Mouse (Mus musculus) hindbrain, embryonic 10.5 days (tissue): Measurements from ENCODE around the gene Srpk2. TPM values are rescaled to one million over a fixed set of nuclear protein-coding genes. Genes with fewer than 3 reads are reported as not detected.

ENCODE experiments used
- DNase-seq: peaks from one replicate; pipeline ENCODE4 v3.0.0-alpha.2; 2017; ENCODE audit warnings: low spot score
- H3K27ac ChIP-seq: fragments of 300-500 bp; sonication (generic); 2 replicates; pipeline ENCODE4 v1.5.1; 2016; ENCODE audit warnings: mild to moderate bottlenecking, moderate library complexity
- H3K27me3 ChIP-seq: fragments of 300-500 bp; sonication (generic); 2 replicates; pipeline ENCODE4 v1.6.1; 2016; ENCODE audit warnings: mild to moderate bottlenecking; ENCODE audit not compliant: poor library complexity, insufficient read depth, severe bottlenecking
- H3K36me3 ChIP-seq: fragments of 300-500 bp; sonication (generic); 2 replicates; pipeline ENCODE4 v1.6.1; 2016; ENCODE audit warnings: mild to moderate bottlenecking, moderate library complexity
- H3K4me1 ChIP-seq: fragments of 300-500 bp; sonication (generic); replicated peaks from 2 replicates; pipeline ENCODE4 v1.6.1; 2016; ENCODE audit warnings: mild to moderate bottlenecking
- H3K4me3 ChIP-seq: fragments of 300-500 bp; sonication (generic); 2 replicates; pipeline ENCODE4 v1.5.1; 2016; ENCODE audit warnings: mild to moderate bottlenecking, moderate library complexity
- H3K9me3 ChIP-seq: fragments of 300-500 bp; sonication (generic); 2 replicates; pipeline ENCODE4 v1.6.1; 2016; ENCODE audit warnings: mild to moderate bottlenecking, moderate library complexity
- WGBS: fragments of 180-500 bp; shearing (Covaris S2); methylation state at CpG from one replicate; pipeline ENCODE4 v1.1.7; 2016; 5-methylcytosine and 5-hydroxymethylcytosine counted together
- polyA plus RNA-seq: library from polyadenylated mRNA; unstranded; fragments of >200 nt; fragmentation: Nextera tagmentation; extraction: Ambion mirVana; gene quantifications from 2 replicates; pipeline ENCODE4 v1.2.1, GENCODE M21; 2016

The Srpk2 gene
- polyA plus RNA-seq, 1 experiment from 2014 or later, result 49.7 TPM

DNA sequence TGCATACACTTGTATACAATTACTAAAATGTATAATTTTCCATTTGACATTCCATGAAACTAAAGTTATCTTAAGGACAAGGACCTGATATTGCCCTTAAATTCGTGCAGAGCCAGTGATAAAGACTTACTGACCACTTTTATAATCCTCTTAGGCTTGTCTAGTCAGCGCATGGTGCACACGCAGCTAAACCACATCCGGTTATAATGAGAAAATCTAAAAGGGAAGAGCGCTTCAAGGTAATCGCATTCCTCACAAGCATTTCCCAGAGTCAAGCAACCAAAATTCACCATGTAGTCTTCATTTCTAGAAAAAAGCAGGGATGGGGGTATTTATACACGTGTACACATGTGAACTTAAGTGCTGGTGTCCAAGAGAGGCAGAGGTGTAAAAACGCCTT lies 63.8 kb downstream of the Srpk2 start:
- Histone ChIP-seq H3K36me3 (no peaks in the 10 kb centered on the region), H3K4me1 (peaks cover 10% of the 10 kb centered on the region; the same call in 1 of the 2 replicates), H3K9me3 (no peaks in the 10 kb centered on the region), H3K4me3 (no peak overlapping the region), H3K27ac (no peak overlapping the region), H3K27me3 (no peaks in the 10 kb centered on the region)
- DNase-seq, result no peak
- 90% methylated on average over 8 of the region's 8 CpGs for WGBS

DNA sequence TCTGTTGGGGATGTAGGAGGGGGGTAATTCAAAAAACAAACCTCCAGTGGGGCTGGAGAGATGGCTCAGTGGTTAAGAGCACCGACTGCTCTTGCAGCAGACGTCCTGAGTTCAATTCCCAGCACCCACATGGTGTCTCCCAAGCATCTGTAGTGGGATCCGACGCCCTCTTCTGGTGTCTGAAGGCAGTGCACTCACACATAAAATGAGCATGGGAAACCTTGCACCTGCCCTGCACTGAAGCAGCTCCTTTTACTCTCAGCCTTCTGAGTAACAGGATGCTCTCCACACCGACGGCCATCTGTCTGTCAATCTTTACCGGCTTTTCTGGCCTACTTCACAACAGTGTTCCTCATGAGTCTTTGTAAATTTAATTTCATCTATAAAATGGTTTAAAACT lies 65.8 kb downstream of the Srpk2 start:
- no peaks in the 10 kb centered on the region for H3K36me3 ChIP-seq
- H3K9me3 ChIP-seq, result no peaks in the 10 kb centered on the region
- DNase-seq, result no peak
- no peak overlapping the region for H3K4me3 ChIP-seq
- H3K4me1 ChIP-seq, result peaks cover 16% of the 10 kb centered on the region; the same call in 1 of the 2 replicates
- H3K27ac ChIP-seq, result no peak overlapping the region
- no peaks in the 10 kb centered on the region for H3K27me3 ChIP-seq
- WGBS, result 93% methylated on average over 7 of the region's 7 CpGs

GRCm38 (mm10) chr5:23617104-23617415 lies 67.4 kb downstream of the Srpk2 start:
- WGBS, result 67% methylated on average over 5 of the region's 5 CpGs
- DNase-seq, result no peak
- H3K27me3 ChIP-seq, result no peaks in the 10 kb centered on the region
- H3K36me3 ChIP-seq, result no peaks in the 10 kb centered on the region
- peak overlapping the region; percentile 53 for H3K4me3 ChIP-seq
- H3K27ac ChIP-seq, result peak overlapping the region; percentile 87
- H3K4me1 ChIP-seq, result peaks cover 16% of the 10 kb centered on the region; the same call in 1 of the 2 replicates
- H3K9me3 ChIP-seq, result no peaks in the 10 kb centered on the region

- no peaks in the 10 kb centered on the region for H3K36me3 ChIP-seq
- H3K27ac ChIP-seq, result peak overlapping the region; percentile 87
- no peaks in the 10 kb centered on the region for H3K9me3 ChIP-seq
- H3K4me1 ChIP-seq, result peaks cover 16% of the 10 kb centered on the region; the same call in 1 of the 2 replicates
- WGBS, result 35% methylated on average over 11 of the region's 11 CpGs
- H3K27me3 ChIP-seq, result no peaks in the 10 kb centered on the region
- peak overlapping the region; percentile 53 for H3K4me3 ChIP-seq
- peak; percentile 25 for DNase-seq
Observed at GRCm38 (mm10) chr5:23616270-23617103, 67.9 kb downstream of the Srpk2 start.

GRCm38 (mm10) chr5:23615586-23616269 lies 68.7 kb downstream of the Srpk2 start:
- no peak for DNase-seq
- Histone ChIP-seq H3K27ac (peak overlapping the region; percentile 87), H3K4me1 (peaks cover 16% of the 10 kb centered on the region; the same call in 1 of the 2 replicates), H3K27me3 (no peaks in the 10 kb centered on the region), H3K4me3 (peak overlapping the region; percentile 53), H3K9me3 (no peaks in the 10 kb centered on the region), H3K36me3 (no peaks in the 10 kb centered on the region)
- 84% methylated on average over 5 of the region's 5 CpGs for WGBS

DNA sequence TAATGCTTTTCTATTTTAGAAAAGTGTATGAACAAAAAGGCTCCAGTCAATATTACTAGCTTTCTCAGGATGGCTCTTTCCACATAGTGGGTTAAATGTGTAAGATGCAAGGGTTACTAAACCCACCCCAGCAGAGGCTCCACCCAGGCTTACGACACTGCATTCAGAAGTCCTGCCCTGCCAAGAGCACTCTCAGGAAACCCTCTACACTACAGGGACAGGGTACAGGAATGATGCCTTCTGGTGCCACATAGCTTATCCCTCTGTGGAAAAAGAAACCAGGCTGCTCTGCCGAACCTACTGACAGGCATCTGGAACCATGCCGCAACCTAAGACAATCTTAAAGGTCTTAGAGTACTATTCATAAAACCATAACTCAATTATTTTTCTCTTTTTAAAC lies 71.6 kb downstream of the Srpk2 start:
- H3K4me1 ChIP-seq, result peaks cover 16% of the 10 kb centered on the region; the same call in 1 of the 2 replicates
- no peak overlapping the region for H3K27ac ChIP-seq
- WGBS, result 94% methylated on average over 3 of the region's 3 CpGs
- H3K27me3 ChIP-seq, result no peaks in the 10 kb centered on the region
- no peak overlapping the region for H3K4me3 ChIP-seq
- H3K36me3 ChIP-seq, result no peaks in the 10 kb centered on the region
- no peaks in the 10 kb centered on the region for H3K9me3 ChIP-seq
- no peak for DNase-seq

- DNase-seq, result no peak
- no peak overlapping the region for H3K27ac ChIP-seq
- H3K27me3 ChIP-seq, result no peaks in the 10 kb centered on the region
- no peaks in the 10 kb centered on the region for H3K36me3 ChIP-seq
- no peak overlapping the region for H3K4me3 ChIP-seq
- 88% methylated on average over 7 of the region's 7 CpGs for WGBS
- H3K9me3 ChIP-seq, result no peaks in the 10 kb centered on the region
- peaks cover 13% of the 10 kb centered on the region for H3K4me1 ChIP-seq
Observed at GRCm38 (mm10) chr5:23604036-23604705, 80.2 kb downstream of the Srpk2 start.

DNA sequence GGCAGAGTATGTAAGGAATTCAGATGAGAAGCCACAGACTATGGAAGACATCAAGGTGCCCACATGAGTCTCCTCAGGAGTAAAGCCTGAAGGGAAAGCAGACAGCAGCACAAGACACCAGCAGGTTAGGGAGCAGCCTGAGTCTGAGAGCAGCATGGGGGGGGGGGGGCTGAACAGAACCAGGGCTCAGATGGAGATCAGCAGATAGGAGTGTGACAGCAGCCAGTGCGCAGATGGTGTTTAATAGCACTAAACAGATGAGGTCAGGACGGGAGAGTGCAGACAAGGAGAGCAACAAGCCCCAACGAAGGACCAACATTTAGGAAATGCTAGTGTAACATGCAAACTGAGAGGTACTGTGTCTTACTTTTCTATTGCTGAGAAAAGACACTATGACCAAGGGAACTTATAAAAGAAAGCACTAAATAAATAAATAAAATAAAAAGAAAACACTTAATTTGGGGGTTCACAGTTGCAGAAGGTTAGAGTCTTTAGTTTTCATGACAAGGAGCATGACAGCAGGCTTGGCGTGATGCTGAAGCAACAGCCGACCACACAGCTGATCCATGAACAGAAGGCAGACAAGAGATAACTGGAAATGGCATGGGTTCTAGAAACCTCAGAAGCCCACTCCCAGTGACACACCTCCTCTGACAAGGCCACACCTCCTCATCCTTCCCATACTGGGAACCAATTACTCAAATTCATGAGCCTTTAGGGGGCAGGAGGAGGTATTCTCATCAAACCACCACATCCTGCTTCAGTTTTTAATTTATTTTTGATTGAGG lies 84.5 kb downstream of the Srpk2 start:
- 85% methylated on average over 5 of the region's 5 CpGs for WGBS
- DNase-seq, result peak; percentile 17
- Histone ChIP-seq H3K4me3 (no peak overlapping the region), H3K27me3 (no peaks in the 10 kb centered on the region), H3K36me3 (no peaks in the 10 kb centered on the region), H3K9me3 (no peaks in the 10 kb centered on the region), H3K4me1 (peaks cover 13% of the 10 kb centered on the region), H3K27ac (no peak overlapping the region)

DNA sequence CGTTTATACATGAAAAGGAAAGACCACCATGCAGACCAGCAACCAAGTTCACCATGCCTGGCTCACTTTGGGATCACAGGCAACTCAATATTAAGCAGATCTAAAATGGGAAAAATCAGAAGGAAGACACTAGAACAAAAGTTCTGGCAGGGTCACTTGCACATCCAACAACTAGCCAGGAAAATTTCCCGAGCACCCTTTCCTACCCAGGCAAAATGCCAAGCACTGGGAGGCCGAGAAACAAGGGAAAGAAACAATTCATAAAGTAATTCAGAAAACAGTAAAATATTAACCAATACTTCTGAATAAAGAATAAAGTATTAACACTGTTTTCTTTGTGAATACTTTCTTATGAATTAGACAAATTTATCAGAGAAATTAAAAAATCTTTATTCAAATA lies 85.2 kb downstream of the Srpk2 start:
- Histone ChIP-seq H3K36me3 (no peaks in the 10 kb centered on the region), H3K4me1 (peaks cover 13% of the 10 kb centered on the region), H3K4me3 (no peak overlapping the region), H3K27ac (no peak overlapping the region), H3K9me3 (no peaks in the 10 kb centered on the region), H3K27me3 (no peaks in the 10 kb centered on the region)
- WGBS, result 86% methylated on average over 3 of the region's 3 CpGs
- DNase-seq, result no peak

DNA sequence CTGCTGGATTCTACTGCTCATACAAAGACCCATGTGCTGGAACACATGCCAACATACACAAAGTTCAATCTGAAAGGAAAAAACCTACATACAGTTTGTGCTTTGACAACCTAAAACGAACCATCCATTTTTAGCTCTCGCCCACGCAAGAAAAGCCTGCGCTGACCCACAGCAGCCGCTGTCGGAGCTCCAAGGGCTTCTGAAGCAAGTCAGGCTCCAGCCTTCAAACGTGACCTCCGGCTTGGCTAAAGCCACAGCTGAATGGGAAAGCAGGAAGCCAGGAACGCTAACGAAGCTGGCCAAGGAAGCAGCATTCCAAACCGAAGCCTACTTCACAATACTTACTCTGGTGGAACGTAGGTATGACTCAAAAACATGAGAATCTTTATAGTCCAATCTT lies 85.9 kb downstream of the Srpk2 start:
- DNase-seq, result no peak
- Histone ChIP-seq H3K27ac (no peak overlapping the region), H3K4me3 (no peak overlapping the region), H3K4me1 (peaks cover 13% of the 10 kb centered on the region), H3K9me3 (no peaks in the 10 kb centered on the region), H3K36me3 (no peaks in the 10 kb centered on the region), H3K27me3 (no peaks in the 10 kb centered on the region)
- 81% methylated on average over 12 of the region's 12 CpGs for WGBS

GRCm38 (mm10) chr5:23597999-23598398 lies 86.4 kb downstream of the Srpk2 start:
- Histone ChIP-seq H3K27me3 (no peaks in the 10 kb centered on the region), H3K9me3 (no peaks in the 10 kb centered on the region), H3K36me3 (no peaks in the 10 kb centered on the region), H3K4me3 (no peak overlapping the region), H3K4me1 (peaks cover 10% of the 10 kb centered on the region), H3K27ac (no peak overlapping the region)
- DNase-seq, result no peak
- 76% methylated on average over 1 of the region's 1 CpGs for WGBS

GRCm38 (mm10) chr5:23597260-23597864 lies 87.1 kb downstream of the Srpk2 start:
- WGBS, result 84% methylated on average over 8 of the region's 8 CpGs
- DNase-seq, result no peak
- H3K9me3 ChIP-seq, result no peaks in the 10 kb centered on the region
- no peak overlapping the region for H3K27ac ChIP-seq
- H3K4me1 ChIP-seq, result peaks cover 8% of the 10 kb centered on the region
- H3K36me3 ChIP-seq, result no peaks in the 10 kb centered on the region
- no peak overlapping the region for H3K4me3 ChIP-seq
- no peaks in the 10 kb centered on the region for H3K27me3 ChIP-seq
